Mouse (Mus musculus) neural tube, embryonic 14.5 days (tissue): ENCODE data around the gene Nox4. TPM values are rescaled to one million over a fixed set of nuclear protein-coding genes. Genes with fewer than 3 reads are reported as not detected.
A peak's percentile ranks its signal among the peaks of the same experiment; 100 is the strongest.
"Not testable (repeated sequence)": the region's sequence is repeated elsewhere in the genome, so short reads cannot be mapped to it uniquely, and the experiment has no call there.

Experiments used
- ATAC-seq: fragments of 200-750 bp; cut with Nextera tagmentation; 2 replicates; pipeline ENCODE4 v1.8.0; 2017; ENCODE audit warnings: low read depth, mild to moderate bottlenecking, moderate TSS enrichment, moderate library complexity
- H3K27ac ChIP-seq: fragments of 300-500 bp; sonication (generic); 2 replicates; pipeline ENCODE4 v1.5.1; 2014; ENCODE audit warnings: low read depth, mild to moderate bottlenecking, control low read depth, low read length, moderate library complexity, mixed read lengths
- H3K27me3 ChIP-seq: fragments of 300-500 bp; sonication (generic); 2 replicates; pipeline ENCODE4 v1.6.1; 2014; ENCODE audit warnings: low read length; ENCODE audit not compliant: control insufficient read depth, insufficient read depth
- H3K36me3 ChIP-seq: fragments of 300-500 bp; sonication (generic); 2 replicates; pipeline ENCODE4 v1.6.1; 2014; ENCODE audit warnings: low read length, mixed read lengths; ENCODE audit not compliant: control insufficient read depth, insufficient read depth
- H3K4me1 ChIP-seq: fragments of 300-500 bp; sonication (generic); 2 replicates; pipeline ENCODE4 v1.6.1; 2014; ENCODE audit warnings: low read length; ENCODE audit not compliant: control insufficient read depth, insufficient read depth
- H3K4me2 ChIP-seq: fragments of 300-500 bp; sonication (generic); 2 replicates; pipeline ENCODE4 v1.6.1; 2014; ENCODE audit warnings: mild to moderate bottlenecking, low read depth, low read length, control low read depth
- H3K4me3 ChIP-seq: fragments of 300-500 bp; sonication (generic); 2 replicates; pipeline ENCODE4 v1.5.1; 2014; ENCODE audit warnings: low read depth, low read length, control low read depth, mixed read lengths
- H3K9ac ChIP-seq: fragments of 300-500 bp; sonication (generic); replicated peaks from 2 replicates; pipeline ENCODE4 v1.6.1; 2014; ENCODE audit warnings: low read depth, mild to moderate bottlenecking, control low read depth, low read length, mixed read lengths
- H3K9me3 ChIP-seq: fragments of 300-500 bp; sonication (generic); 2 replicates; pipeline ENCODE4 v1.6.1; 2016; ENCODE audit warnings: low read length; ENCODE audit not compliant: control insufficient read depth
- WGBS: fragments of 180-500 bp; shearing (Covaris S2); extraction: QIAGEN DNeasy Blood & Tissue Kit; methylation state at CpG from one replicate; pipeline ENCODE4 v1.1.7; 2014; 5-methylcytosine and 5-hydroxymethylcytosine counted together
- polyA plus RNA-seq: library from polyadenylated mRNA; unstranded; fragments of >200 nt; fragmentation: Nextera tagmentation; extraction: Ambion mirVana; gene quantifications from 2 replicates; pipeline ENCODE4 v1.2.1, GENCODE M21; 2014

The Nox4 gene
- polyA plus RNA-seq, 1 experiment from 2014 or later, result 2.3 TPM

DNA sequence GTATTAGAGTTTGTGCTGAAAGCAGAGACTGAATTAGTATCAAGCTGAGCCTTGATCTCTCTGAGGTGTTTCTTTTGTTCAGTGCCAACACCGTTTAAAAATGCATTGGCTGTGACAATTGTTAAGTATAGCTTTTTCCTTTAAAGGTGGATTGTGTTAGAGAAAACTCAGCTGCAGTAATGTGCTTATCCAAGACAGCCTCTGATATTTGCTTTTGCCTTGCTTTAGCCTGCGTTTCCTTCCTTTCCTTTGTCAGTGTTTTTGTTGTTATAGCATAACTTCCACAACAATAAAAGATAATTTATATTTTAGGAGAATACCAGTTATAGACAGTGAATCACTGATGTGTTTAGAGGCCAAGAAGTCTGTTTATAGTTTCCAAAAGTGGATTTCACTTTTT is 106.9 kb downstream of the Nox4 start:
- Histone ChIP-seq H3K36me3 (no peaks in the 10 kb centered on the region), H3K4me1 (no peaks in the 10 kb centered on the region), H3K9me3 (no peaks in the 10 kb centered on the region), H3K4me2 (no peak overlapping the region), H3K4me3 (no peak overlapping the region), H3K9ac (no peak overlapping the region), H3K27ac (no peak overlapping the region), H3K27me3 (no peaks in the 10 kb centered on the region)
- WGBS, result 50% methylated on average over 2 of the region's 2 CpGs
- ATAC-seq, result no peak

DNA sequence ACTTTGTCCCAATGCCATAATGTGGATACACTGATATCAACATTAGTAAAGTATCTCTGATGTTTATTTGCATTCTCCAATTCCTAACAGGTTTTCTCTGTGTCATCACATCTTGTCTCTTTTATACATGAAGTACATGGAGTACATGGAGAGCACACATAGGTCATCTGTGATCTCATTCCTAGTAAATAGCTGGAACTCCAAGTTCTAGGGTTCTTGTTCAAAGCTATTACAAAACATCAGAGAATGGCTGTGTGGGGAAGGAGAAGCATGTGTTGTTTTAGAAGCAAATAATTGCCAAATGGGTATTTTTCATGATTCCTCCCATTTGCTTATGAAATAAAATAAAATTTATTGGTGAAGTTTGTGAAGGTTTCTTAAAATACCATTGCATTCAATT is 121.9 kb downstream of the Nox4 start:
- no peaks in the 10 kb centered on the region for H3K9me3 ChIP-seq
- H3K4me2 ChIP-seq, result no peak overlapping the region
- ATAC-seq, result no peak
- H3K4me1 ChIP-seq, result no peaks in the 10 kb centered on the region
- H3K27ac ChIP-seq, result no peak overlapping the region
- H3K27me3 ChIP-seq, result no peaks in the 10 kb centered on the region
- no peak overlapping the region for H3K4me3 ChIP-seq
- H3K36me3 ChIP-seq, result no peaks in the 10 kb centered on the region
- no peak overlapping the region for H3K9ac ChIP-seq

DNA sequence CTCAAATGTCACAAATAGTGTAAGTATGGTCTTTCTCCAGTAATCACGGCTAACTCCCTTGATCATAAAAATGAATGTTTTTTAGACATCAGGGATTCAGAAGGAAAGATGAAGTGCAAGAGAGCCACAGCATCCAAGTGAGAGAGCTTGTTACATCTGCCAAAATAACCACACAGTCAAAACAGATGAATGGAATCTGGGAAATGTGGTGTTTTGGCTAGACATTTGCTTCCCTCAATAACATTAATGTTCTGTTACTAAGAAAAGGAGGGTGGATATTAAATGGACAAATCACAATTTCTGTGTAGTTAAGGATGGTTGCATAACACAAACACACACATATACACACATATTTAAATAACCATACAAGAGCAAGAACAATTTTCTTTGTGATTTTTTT is 123.2 kb downstream of the Nox4 start:
- Histone ChIP-seq H3K27ac (no peak overlapping the region), H3K36me3 (no peaks in the 10 kb centered on the region), H3K4me3 (no peak overlapping the region), H3K4me2 (no peak overlapping the region), H3K9me3 (no peaks in the 10 kb centered on the region), H3K27me3 (no peaks in the 10 kb centered on the region), H3K9ac (no peak overlapping the region), H3K4me1 (no peaks in the 10 kb centered on the region)
- 87% methylated on average over 1 of the region's 1 CpGs for WGBS
- no peak for ATAC-seq

DNA sequence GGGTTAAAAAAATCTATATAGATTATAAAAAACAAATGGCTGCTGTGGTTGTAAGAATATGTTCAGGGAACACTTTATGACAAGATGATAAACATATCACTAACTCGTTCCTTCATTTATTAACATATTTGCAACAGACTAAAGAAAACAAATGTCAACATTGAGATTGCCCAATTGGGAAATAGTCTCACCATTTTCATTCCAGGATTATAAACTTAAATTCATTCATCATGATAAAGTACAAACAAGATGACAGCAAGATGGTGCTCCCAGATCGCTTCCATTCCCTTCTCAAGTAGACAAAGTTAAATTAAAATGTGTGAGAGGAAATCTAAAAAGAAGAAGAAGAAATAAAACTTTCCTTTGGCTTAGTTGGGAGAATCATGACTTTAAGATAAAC is 124.9 kb downstream of the Nox4 start:
- Histone ChIP-seq H3K9me3 (no peaks in the 10 kb centered on the region), H3K27me3 (no peaks in the 10 kb centered on the region), H3K27ac (no peak overlapping the region), H3K9ac (no peak overlapping the region), H3K36me3 (no peaks in the 10 kb centered on the region), H3K4me3 (no peak overlapping the region), H3K4me1 (no peaks in the 10 kb centered on the region), H3K4me2 (no peak overlapping the region)
- 84% methylated on average over 2 of the region's 2 CpGs for WGBS
- ATAC-seq, result no peak

DNA sequence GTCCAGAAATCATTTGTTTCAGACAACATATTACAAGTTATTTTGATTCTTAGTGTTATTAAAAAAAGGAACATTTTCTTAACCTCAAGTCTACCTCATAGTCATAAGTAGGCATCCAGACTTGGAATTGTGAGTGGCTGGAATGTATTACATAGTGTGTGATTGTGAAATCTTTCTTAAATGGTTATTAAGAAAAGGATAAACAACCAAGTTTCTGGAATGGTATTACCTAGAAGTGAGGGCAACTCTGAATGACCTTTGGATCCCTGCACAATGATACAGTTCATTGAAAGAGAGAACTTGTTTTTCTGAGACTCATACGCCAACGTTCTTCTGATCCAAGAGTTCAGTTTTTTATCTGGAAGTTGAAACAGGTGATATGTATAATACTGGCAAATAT is 125.4 kb downstream of the Nox4 start:
- no peak overlapping the region for H3K27ac ChIP-seq
- no peak for ATAC-seq
- no peaks in the 10 kb centered on the region for H3K36me3 ChIP-seq
- no peak overlapping the region for H3K4me2 ChIP-seq
- no peaks in the 10 kb centered on the region for H3K9me3 ChIP-seq
- H3K4me1 ChIP-seq, result no peaks in the 10 kb centered on the region
- no peaks in the 10 kb centered on the region for H3K27me3 ChIP-seq
- no peak overlapping the region for H3K4me3 ChIP-seq
- H3K9ac ChIP-seq, result no peak overlapping the region
- WGBS, result 90% methylated on average over 2 of the region's 2 CpGs

DNA sequence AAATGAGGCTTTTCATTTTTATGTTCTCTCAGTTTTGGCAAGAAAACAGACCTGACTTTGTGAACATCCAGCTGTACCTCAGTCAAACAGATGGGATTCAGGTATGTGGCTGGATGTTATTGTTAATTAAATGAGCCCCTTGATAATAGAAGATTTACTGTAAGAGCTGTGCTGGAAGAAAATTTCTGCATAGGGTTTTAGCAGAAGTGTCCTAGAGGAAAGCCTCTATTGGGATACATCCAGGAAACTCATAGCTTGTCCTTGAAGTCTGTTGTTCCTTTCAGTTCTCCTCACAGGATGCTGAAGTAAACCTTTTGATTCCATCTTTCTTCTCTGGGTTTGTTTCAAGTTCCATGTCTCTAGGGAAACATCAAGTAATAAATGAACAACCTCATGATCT is 128.4 kb downstream of the Nox4 start:
- no peak overlapping the region for H3K4me2 ChIP-seq
- H3K4me1 ChIP-seq, result no peaks in the 10 kb centered on the region
- ATAC-seq, result peak; percentile 49; the same call in 1 of the 2 replicates
- H3K27ac ChIP-seq, result no peak overlapping the region
- H3K36me3 ChIP-seq, result no peaks in the 10 kb centered on the region
- H3K9me3 ChIP-seq, result no peaks in the 10 kb centered on the region
- H3K9ac ChIP-seq, result no peak overlapping the region
- H3K27me3 ChIP-seq, result no peaks in the 10 kb centered on the region
- no peak overlapping the region for H3K4me3 ChIP-seq

DNA sequence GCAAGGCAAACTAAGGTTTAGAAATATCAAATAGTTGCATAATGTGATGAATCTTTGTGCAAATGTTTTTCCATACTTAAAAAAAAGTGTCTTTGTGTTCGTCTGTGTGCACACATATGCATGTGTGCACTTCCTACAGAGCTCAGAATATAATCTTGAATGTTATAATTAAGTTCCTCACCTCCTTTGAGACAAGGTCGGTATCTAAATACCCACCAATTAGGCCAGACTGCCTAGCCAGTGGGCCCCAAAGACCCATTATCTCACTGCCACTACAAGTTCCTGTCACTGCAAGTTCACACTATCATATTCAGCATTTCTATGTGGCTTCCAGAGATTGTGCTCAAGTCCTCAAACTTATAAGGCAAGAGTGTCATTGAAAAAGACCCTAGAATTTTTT is 129.0 kb downstream of the Nox4 start:
- Histone ChIP-seq H3K4me2 (no peak overlapping the region), H3K36me3 (no peaks in the 10 kb centered on the region), H3K27me3 (no peaks in the 10 kb centered on the region), H3K27ac (no peak overlapping the region), H3K4me3 (no peak overlapping the region), H3K9me3 (no peaks in the 10 kb centered on the region), H3K4me1 (no peaks in the 10 kb centered on the region), H3K9ac (no peak overlapping the region)
- no peak for ATAC-seq
- 57% methylated on average over 2 of the region's 2 CpGs for WGBS

DNA sequence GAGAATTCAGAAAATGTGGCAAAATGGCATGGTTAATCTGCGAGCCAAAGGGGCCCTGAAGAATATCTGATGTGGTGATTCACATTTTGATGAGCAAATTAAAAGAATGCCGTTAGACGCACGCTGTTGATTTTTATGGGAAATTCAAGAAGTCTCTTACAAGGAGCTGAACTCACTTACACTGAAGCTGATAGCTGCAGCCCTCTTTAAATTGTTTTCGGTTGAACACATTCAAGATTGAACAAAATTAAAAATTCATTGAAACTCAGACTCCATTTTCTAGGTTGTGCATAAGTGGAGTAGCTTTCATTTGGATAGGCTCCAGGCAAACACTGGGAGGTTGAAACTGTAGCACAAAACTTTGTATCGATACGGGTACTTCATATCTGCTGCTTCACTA is 151.1 kb downstream of the Nox4 start:
- Histone ChIP-seq H3K4me2 (no peak overlapping the region), H3K36me3 (no peaks in the 10 kb centered on the region)

DNA sequence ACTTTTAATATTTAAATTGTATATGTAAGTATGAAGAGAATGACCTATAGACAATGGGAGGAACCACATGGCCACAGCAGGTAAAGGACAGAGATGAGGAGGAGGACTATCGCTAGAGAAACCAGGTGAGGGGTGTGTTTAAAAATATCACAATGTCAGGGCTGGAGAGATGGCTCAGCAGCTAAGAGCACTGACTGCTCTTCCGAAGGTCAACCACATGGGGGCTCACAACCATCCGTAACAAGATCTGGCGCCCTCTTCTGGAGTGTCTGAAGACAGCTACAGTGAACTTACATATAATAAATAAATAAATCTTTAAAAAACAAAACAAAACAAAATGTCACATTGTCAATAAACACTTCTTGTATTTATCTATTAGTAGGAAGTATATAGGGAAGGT is 165.5 kb downstream of the Nox4 start:
- not testable (repeated sequence) for H3K9me3 ChIP-seq, H3K9ac ChIP-seq, H3K4me1 ChIP-seq, H3K36me3 ChIP-seq, H3K27ac ChIP-seq, H3K27me3 ChIP-seq, H3K4me2 ChIP-seq, ATAC-seq, H3K4me3 ChIP-seq
- 9% methylated on average over 4 of the region's 4 CpGs for WGBS

More for the DNA sequence above, 151.1 kb downstream of the Nox4 start:
- ATAC-seq, result peak; percentile 85
- Histone ChIP-seq H3K4me3 (no peak overlapping the region), H3K9me3 (no peaks in the 10 kb centered on the region), H3K27me3 (no peaks in the 10 kb centered on the region), H3K27ac (no peak overlapping the region), H3K4me1 (no peaks in the 10 kb centered on the region), H3K9ac (no peak overlapping the region)
- 74% methylated on average over 7 of the region's 7 CpGs for WGBS

DNA sequence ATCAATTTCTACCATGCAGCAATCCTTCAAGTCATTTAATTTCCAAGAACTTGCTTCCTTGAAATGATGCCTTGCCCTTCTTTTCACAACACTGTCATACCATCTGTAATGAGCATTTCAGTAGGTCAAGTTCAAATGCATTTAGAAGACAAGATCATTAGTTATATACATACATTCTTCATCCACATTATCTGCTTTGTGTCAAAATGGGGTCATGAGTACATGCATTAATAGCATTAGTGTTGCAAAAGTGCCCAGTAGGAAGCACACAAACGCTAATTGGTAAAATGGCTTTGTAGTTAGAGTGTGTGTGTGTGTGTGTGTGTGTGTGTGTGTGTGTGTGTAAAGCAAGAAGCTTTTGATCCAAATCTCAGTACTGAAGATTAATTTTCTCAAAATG is 167.4 kb downstream of the Nox4 start:
- no peak overlapping the region for H3K4me3 ChIP-seq
- no peaks in the 10 kb centered on the region for H3K36me3 ChIP-seq
- H3K4me1 ChIP-seq, result no peaks in the 10 kb centered on the region
- no peak for ATAC-seq
- no peak overlapping the region for H3K9ac ChIP-seq
- no peak overlapping the region for H3K27ac ChIP-seq
- no peaks in the 10 kb centered on the region for H3K27me3 ChIP-seq
- H3K4me2 ChIP-seq, result no peak overlapping the region
- 60% methylated on average over 1 of the region's 1 CpGs for WGBS
- no peaks in the 10 kb centered on the region for H3K9me3 ChIP-seq
